Mouse (Mus musculus) cortical plate, adult 2 months (tissue): ENCODE measurements around the gene Vcam1. TPM values are rescaled to one million over a fixed set of nuclear protein-coding genes. Genes with fewer than 3 reads are reported as not detected.

ENCODE experiments used
- H3K27ac ChIP-seq: fragments of 200-500 bp; 2 replicates; pipeline ENCODE4 v1.5.1; 2012; ENCODE audit warnings: low read length, control low read depth, inconsistent platforms; ENCODE audit not compliant: insufficient read depth
- H3K4me1 ChIP-seq: fragments of 200-500 bp; 2 replicates; pipeline ENCODE4 v1.6.1; 2011; ENCODE audit warnings: low read length; ENCODE audit not compliant: control insufficient read depth, insufficient read depth
- H3K4me3 ChIP-seq: fragments of 200-500 bp; 2 replicates; pipeline ENCODE4 v1.5.1; 2011; ENCODE audit warnings: mild to moderate bottlenecking, low read length, control low read depth; ENCODE audit not compliant: insufficient read depth
- CTCF ChIP-seq: fragments of 200-500 bp; IDR thresholded peaks from 2 replicates; pipeline ENCODE4 v1.5.1; 2011; ENCODE audit warnings: mild to moderate bottlenecking, control low read depth, low read length; ENCODE audit not compliant: insufficient read depth; ENCODE audit errors: extremely low read depth
- POLR2A ChIP-seq: fragments of 200-500 bp; IDR thresholded peaks from 2 replicates; pipeline ENCODE4 v1.6.1; 2011; ENCODE audit warnings: mild to moderate bottlenecking, low read length, control low read depth; ENCODE audit not compliant: insufficient read depth; ENCODE audit errors: extremely low read depth
- polyA plus RNA-seq: library from polyadenylated mRNA; depleted of rRNA; stranded (reverse); fragments of >200 nt; gene quantifications from 2 replicates; pipeline ENCODE4 v1.2.3, GENCODE M21; 2012

Gene Vcam1
- polyA plus RNA-seq, 1 experiment, result 17.5 TPM

GRCm38 (mm10) chr3:116128311-116129204 lies 930 bp downstream of the Vcam1 start:
- TF ChIP-seq POLR2A (no peak), CTCF (no peak)
- peak overlapping the region; percentile 36 for H3K4me3 ChIP-seq
- no peaks in the 10 kb centered on the region for H3K4me1 ChIP-seq
- no peak overlapping the region for H3K27ac ChIP-seq

GRCm38 (mm10) chr3:116127836-116128235 lies 1.7 kb downstream of the Vcam1 start:
- Histone ChIP-seq H3K27ac (no peak overlapping the region), H3K4me3 (peak overlapping the region; percentile 36; the same call in 1 of the 2 replicates), H3K4me1 (no peaks in the 10 kb centered on the region)

GRCm38 (mm10) chr3:116127281-116127680 lies 2.2 kb downstream of the Vcam1 start:
- H3K4me3 ChIP-seq, result no peak overlapping the region
- H3K4me1 ChIP-seq, result no peaks in the 10 kb centered on the region
- no peak for TF ChIP-seq CTCF
- no peak for TF ChIP-seq POLR2A
- no peak overlapping the region for H3K27ac ChIP-seq

More at GRCm38 (mm10) chr3:116127836-116128235, 1.7 kb downstream of the Vcam1 start:
- TF ChIP-seq CTCF (no peak), POLR2A (no peak)

GRCm38 (mm10) chr3:116126508-116127190 lies 2.8 kb downstream of the Vcam1 start:
- no peak overlapping the region for H3K27ac ChIP-seq

GRCm38 (mm10) chr3:116126070-116126469 lies 3.4 kb downstream of the Vcam1 start:
- Histone ChIP-seq H3K4me1 (no peaks in the 10 kb centered on the region), H3K27ac (no peak overlapping the region), H3K4me3 (no peak overlapping the region)
- TF ChIP-seq CTCF (no peak), POLR2A (no peak)

More at GRCm38 (mm10) chr3:116126508-116127190, 2.8 kb downstream of the Vcam1 start:
- H3K4me3 ChIP-seq, result 0 out of 2 replicates have a peak overlapping the region, but pooled peaks have one; percentile 13
- H3K4me1 ChIP-seq, result no peaks in the 10 kb centered on the region
- TF ChIP-seq POLR2A (no peak), CTCF (no peak)

GRCm38 (mm10) chr3:116123827-116124226 lies 5.7 kb downstream of the Vcam1 start:
- H3K4me3 ChIP-seq, result no peak overlapping the region
- H3K27ac ChIP-seq, result no peak overlapping the region
- H3K4me1 ChIP-seq, result no peaks in the 10 kb centered on the region
- no peak for TF ChIP-seq POLR2A

GRCm38 (mm10) chr3:116122696-116123095 lies 6.8 kb downstream of the Vcam1 start:
- H3K4me1 ChIP-seq, result no peaks in the 10 kb centered on the region
- H3K4me3 ChIP-seq, result no peak overlapping the region
- TF ChIP-seq CTCF (no peak), POLR2A (no peak)
- H3K27ac ChIP-seq, result no peak overlapping the region

GRCm38 (mm10) chr3:116121026-116121425 lies 8.5 kb downstream of the Vcam1 start:
- TF ChIP-seq POLR2A (no peak), CTCF (no peak)
- no peaks in the 10 kb centered on the region for H3K4me1 ChIP-seq
- H3K27ac ChIP-seq, result no peak overlapping the region
- no peak overlapping the region for H3K4me3 ChIP-seq

- H3K4me1 ChIP-seq, result no peaks in the 10 kb centered on the region
- H3K27ac ChIP-seq, result no peak overlapping the region
- TF ChIP-seq CTCF, result no peak
- no peak for TF ChIP-seq POLR2A
- H3K4me3 ChIP-seq, result no peak overlapping the region
These were observed 9.1 kb downstream of the Vcam1 start for GRCm38 (mm10) chr3:116120391-116120790.
